Mouse (Mus musculus): ENCODE measurements around the gene Ric3. TPM values are rescaled to one million over a fixed set of nuclear protein-coding genes. Genes with fewer than 3 reads are reported as not detected.

The Ric3 gene
- total and polyA plus RNA-seq, 3 experiments, result not detected

DNA sequence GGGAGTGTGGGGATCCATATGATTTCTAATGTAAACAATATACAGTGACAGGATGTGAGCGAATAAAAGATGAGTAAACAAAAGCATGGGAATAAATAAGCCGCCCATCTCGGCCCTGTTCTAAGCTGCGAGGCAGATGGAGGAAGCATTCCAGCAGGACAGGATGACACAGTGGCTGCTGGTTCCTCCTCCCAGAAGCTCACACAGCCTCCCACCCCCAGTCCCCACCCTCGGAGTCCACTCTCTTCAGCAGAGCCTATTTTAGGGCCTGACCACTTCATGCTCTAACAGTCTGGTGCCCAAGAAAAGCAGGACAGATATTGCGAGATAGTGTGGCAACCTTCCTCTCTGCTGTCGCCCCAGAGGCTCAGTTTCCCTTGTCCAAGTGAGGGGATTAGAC lies 14.1 kb upstream of the Ric3 start:
- no peaks in the 10 kb centered on the region for H3K9me3 ChIP-seq (replicated peaks; ENCODE audit: insufficient read depth, low read length)
- H3K36me3 ChIP-seq (ENCODE audit: control insufficient read depth in 1 of 2, insufficient read depth in 2 of 2, low read length in 2 of 2), result no peaks in the 10 kb centered on the region
- no peak for DNase-seq (ENCODE audit: low read depth, low spot score)
- H3K4me1 ChIP-seq (ENCODE audit: control insufficient read depth in 1 of 2, insufficient read depth in 2 of 2, low read length in 2 of 2), result no peaks in the 10 kb centered on the region
- no peaks in the 10 kb centered on the region for H3K27me3 ChIP-seq (ENCODE audit: control insufficient read depth in 1 of 2, insufficient read depth in 2 of 2, low read length in 2 of 2)
- H3K27ac ChIP-seq (ENCODE audit: control insufficient read depth, low read depth, low read length), result no peak overlapping the region
- H3K9ac ChIP-seq (ENCODE audit: control insufficient read depth, low read depth, low read length, poor library complexity, severe bottlenecking), result no peak overlapping the region
- no peaks in the 10 kb centered on the region for H3K79me2 ChIP-seq (ENCODE audit: control insufficient read depth, insufficient read depth, low read length, poor library complexity)
- TF ChIP-seq MXI1 (IDR thresholded peaks at IDR 0.05; ENCODE audit: low read depth, low read length) (no peak), MAX (IDR thresholded peaks at IDR 0.05; ENCODE audit: low read length) (no peak), E2F4 (IDR thresholded peaks at IDR 0.05; ENCODE audit: borderline replicate concordance, low read depth, low read length) (no peak), ZKSCAN1 (IDR thresholded peaks at IDR 0.05; ENCODE audit: low read depth, low read length) (no peak), GABPA (IDR thresholded peaks at IDR 0.05; ENCODE audit: low read depth, low read length) (no peak), POLR2A (IDR thresholded peaks at IDR 0.05; ENCODE audit: control insufficient read depth in 1 of 2, insufficient read depth in 1 of 2, low read depth in 1 of 2, low read length in 2 of 2, poor library complexity in 1 of 2) (no peak), MAFK (IDR thresholded peaks at IDR 0.05; ENCODE audit: borderline replicate concordance, low read depth, low read length) (no peak), ZMIZ1 (IDR thresholded peaks at IDR 0.05; ENCODE audit: low read depth, low read length) (no peak), JUND (IDR thresholded peaks at IDR 0.05; ENCODE audit: low read depth, low read length) (no peak), MEF2A (IDR thresholded peaks at IDR 0.05; ENCODE audit: extremely low read depth, insufficient replicate concordance, low read depth, low read length, poor library complexity, severe bottlenecking) (no peak), CHD1 (IDR thresholded peaks at IDR 0.05; ENCODE audit: low read depth, low read length) (no peak), ZNF384 (IDR thresholded peaks at IDR 0.05; ENCODE audit: low read depth, low read length) (no peak), CTCF (IDR thresholded peaks at IDR 0.05 in 2 of 3, conservative IDR thresholded peaks at IDR 0.05 in 1 of 3; ENCODE audit: control insufficient read depth in 1 of 3, insufficient read depth in 1 of 3, low read depth in 2 of 3, low read length in 3 of 3, poor library complexity in 1 of 3, severe bottlenecking in 1 of 3) (no peak), GATA1 (IDR thresholded peaks at IDR 0.05; ENCODE audit: low read depth, low read length) (no peak), MAZ (IDR thresholded peaks at IDR 0.05; ENCODE audit: low read depth, low read length) (no peak)
- no peak overlapping the region for H3K4me3 ChIP-seq (ENCODE audit: control insufficient read depth in 1 of 2, insufficient read depth in 1 of 2, low read depth in 2 of 2, low read length in 2 of 2)

GRCm38 (mm10) chr7:109096618-109097017 lies 13.5 kb upstream of the Ric3 start:
- no peak for TF ChIP-seq MYB (IDR thresholded peaks at IDR 0.05; ENCODE audit: low read depth, low read length)
- no peaks in the 10 kb centered on the region for H3K9me3 ChIP-seq (replicated peaks; ENCODE audit: insufficient read depth, low read length)
- H3K27me3 ChIP-seq (ENCODE audit: control insufficient read depth in 1 of 2, insufficient read depth in 2 of 2, low read length in 2 of 2), result no peaks in the 10 kb centered on the region
- no peaks in the 10 kb centered on the region for H3K4me1 ChIP-seq (ENCODE audit: control insufficient read depth in 1 of 2, insufficient read depth in 2 of 2, low read length in 2 of 2)
- no peak overlapping the region for H3K27ac ChIP-seq (ENCODE audit: control insufficient read depth, low read depth, low read length)
- H3K36me3 ChIP-seq (ENCODE audit: control insufficient read depth in 1 of 2, insufficient read depth in 2 of 2, low read length in 2 of 2), result no peaks in the 10 kb centered on the region
- no peak for DNase-seq (ENCODE audit: low read depth, low spot score)
- H3K79me2 ChIP-seq (ENCODE audit: control insufficient read depth, insufficient read depth, low read length, poor library complexity), result no peaks in the 10 kb centered on the region
- H3K4me3 ChIP-seq (ENCODE audit: control insufficient read depth in 1 of 2, insufficient read depth in 1 of 2, low read depth in 2 of 2, low read length in 2 of 2), result no peak overlapping the region
- no peak overlapping the region for H3K9ac ChIP-seq (ENCODE audit: control insufficient read depth, low read depth, low read length, poor library complexity, severe bottlenecking)

- no peak overlapping the region for H3K4me3 ChIP-seq (ENCODE audit: control insufficient read depth in 1 of 2, insufficient read depth in 1 of 2, low read depth in 2 of 2, low read length in 2 of 2)
- no peak for DNase-seq (ENCODE audit: low read depth, low spot score)
- H3K79me2 ChIP-seq (ENCODE audit: control insufficient read depth, insufficient read depth, low read length, poor library complexity), result no peaks in the 10 kb centered on the region
- no peak overlapping the region for H3K27ac ChIP-seq (ENCODE audit: control insufficient read depth, low read depth, low read length)
- H3K36me3 ChIP-seq (ENCODE audit: control insufficient read depth in 1 of 2, insufficient read depth in 2 of 2, low read length in 2 of 2), result no peaks in the 10 kb centered on the region
- H3K4me1 ChIP-seq (ENCODE audit: control insufficient read depth in 1 of 2, insufficient read depth in 2 of 2, low read length in 2 of 2), result no peaks in the 10 kb centered on the region
- no peak overlapping the region for H3K9ac ChIP-seq (ENCODE audit: control insufficient read depth, low read depth, low read length, poor library complexity, severe bottlenecking)
- TF ChIP-seq GABPA (IDR thresholded peaks at IDR 0.05; ENCODE audit: low read depth, low read length), result no peak
- TF ChIP-seq CHD2 (IDR thresholded peaks at IDR 0.05; ENCODE audit: low read length), result no peak
- TF ChIP-seq HCFC1 (IDR thresholded peaks at IDR 0.05; ENCODE audit: low read depth, low read length), result no peak
- TF ChIP-seq ELF1 (IDR thresholded peaks at IDR 0.05; ENCODE audit: low read depth, low read length), result no peak
- TF ChIP-seq TAL1 (IDR thresholded peaks at IDR 0.05; ENCODE audit: low read length), result no peak
- H3K27me3 ChIP-seq (ENCODE audit: control insufficient read depth in 1 of 2, insufficient read depth in 2 of 2, low read length in 2 of 2), result no peaks in the 10 kb centered on the region
- H3K9me3 ChIP-seq (replicated peaks; ENCODE audit: insufficient read depth, low read length), result no peaks in the 10 kb centered on the region
Observed at GRCm38 (mm10) chr7:109094294-109094693, 11.2 kb upstream of the Ric3 start.

Measured in MEL (cell line).